Mouse (Mus musculus) telencephalon, adult 2 months (tissue): Measurements from ENCODE around the gene Slc26a3.

ENCODE experiments used
- DNase-seq: peaks from one replicate; pipeline ENCODE4 v3.0.0-alpha.2; 2011; ENCODE audit warnings: low read depth, low spot score

The Slc26a3 gene

GRCm38 (mm10) chr12:31390571-31390970, at the start of gene Slc26a3:
TSS of gene Slc26a3 (plus strand) at chr12:31390871.
- no peak for DNase-seq

- DNase-seq: no peak
Measured at GRCm38 (mm10) chr12:31350191-31350943, 40.3 kb upstream of the Slc26a3 start.

GRCm38 (mm10) chr12:31350944-31351928, 39.4 kb upstream of the Slc26a3 start, which contains the start of gene Dld:
TSS of gene Dld (minus strand) at chr12:31351453.
- peak; percentile 96 for DNase-seq

- DNase-seq: no peak
Measured at GRCm38 (mm10) chr12:31366428-31366827, 24.2 kb upstream of the Slc26a3 start.

GRCm38 (mm10) chr12:31367721-31368120, 22.9 kb upstream of the Slc26a3 start:
- no peak for DNase-seq

- no peak for DNase-seq
Measured at GRCm38 (mm10) chr12:31369118-31369517, 21.6 kb upstream of the Slc26a3 start.

GRCm38 (mm10) chr12:31369656-31370055, 21.0 kb upstream of the Slc26a3 start:
- no peak for DNase-seq

- DNase-seq: peak; percentile 45
Measured at GRCm38 (mm10) chr12:31374603-31375282, 15.9 kb upstream of the Slc26a3 start.

- DNase-seq: no peak
Measured at GRCm38 (mm10) chr12:31375283-31375615, 15.4 kb upstream of the Slc26a3 start.

GRCm38 (mm10) chr12:31376326-31376950, 14.2 kb upstream of the Slc26a3 start:
- DNase-seq: no peak

- DNase-seq: no peak
Measured at GRCm38 (mm10) chr12:31377241-31377640, 13.4 kb upstream of the Slc26a3 start.

- no peak for DNase-seq
Measured at GRCm38 (mm10) chr12:31380878-31381277, 9.8 kb upstream of the Slc26a3 start.

GRCm38 (mm10) chr12:31382451-31382850, 8.2 kb upstream of the Slc26a3 start:
- DNase-seq: no peak

GRCm38 (mm10) chr12:31387303-31387702, 3.4 kb upstream of the Slc26a3 start:
- no peak for DNase-seq

GRCm38 (mm10) chr12:31391696-31392095, 1.0 kb downstream of the Slc26a3 start:
- no peak for DNase-seq

- DNase-seq: no peak
Measured at GRCm38 (mm10) chr12:31395895-31396294, 5.2 kb downstream of the Slc26a3 start.

GRCm38 (mm10) chr12:31397709-31398108, 7.0 kb downstream of the Slc26a3 start:
- DNase-seq: no peak

GRCm38 (mm10) chr12:31400821-31401220, 10.2 kb downstream of the Slc26a3 start:
- no peak for DNase-seq

GRCm38 (mm10) chr12:31401930-31402329, 11.3 kb downstream of the Slc26a3 start:
- DNase-seq: no peak

- DNase-seq: no peak
Measured at GRCm38 (mm10) chr12:31404575-31405240, 14.0 kb downstream of the Slc26a3 start.

- no peak for DNase-seq
Measured at GRCm38 (mm10) chr12:31415971-31416370, 25.3 kb downstream of the Slc26a3 start.
